Mouse (Mus musculus) midbrain, embryonic 15.5 days (tissue): ENCODE results near the gene Rtp3. TPM values are rescaled to one million over a fixed set of nuclear protein-coding genes. Genes with fewer than 3 reads are reported as not detected.

ENCODE experiments used
- ATAC-seq: fragments of 200-750 bp; cut with Nextera tagmentation; replicated peaks from 2 replicates; pipeline ENCODE4 v1.8.0; 2017; ENCODE audit warnings: moderate TSS enrichment
- H3K27ac ChIP-seq: fragments of 300-500 bp; sonication (generic); 2 replicates; pipeline ENCODE4 v1.5.1; 2015; ENCODE audit warnings: mild to moderate bottlenecking, inconsistent platforms
- H3K27me3 ChIP-seq: fragments of 300-500 bp; sonication (generic); replicated peaks from 2 replicates; pipeline ENCODE4 v1.6.1; 2015; ENCODE audit warnings: inconsistent platforms
- H3K36me3 ChIP-seq: fragments of 300-500 bp; sonication (generic); replicated peaks from 2 replicates; pipeline ENCODE4 v1.6.1; 2015; ENCODE audit warnings: inconsistent platforms
- H3K4me1 ChIP-seq: fragments of 300-500 bp; sonication (generic); 2 replicates; pipeline ENCODE4 v1.6.1; 2015; ENCODE audit warnings: inconsistent platforms
- H3K4me2 ChIP-seq: fragments of 300-500 bp; sonication (generic); 2 replicates; pipeline ENCODE4 v1.6.1; 2015; ENCODE audit warnings: inconsistent platforms, mild to moderate bottlenecking, moderate library complexity
- H3K4me3 ChIP-seq: fragments of 300-500 bp; sonication (generic); 2 replicates; pipeline ENCODE4 v1.5.1; 2015; ENCODE audit warnings: mild to moderate bottlenecking, inconsistent platforms
- H3K9ac ChIP-seq: fragments of 300-500 bp; sonication (generic); 2 replicates; pipeline ENCODE4 v1.6.1; 2015; ENCODE audit warnings: mild to moderate bottlenecking, inconsistent platforms
- H3K9me3 ChIP-seq: fragments of 300-500 bp; sonication (generic); 2 replicates; pipeline ENCODE4 v1.6.1; 2016; ENCODE audit warnings: inconsistent platforms
- WGBS: fragments of 180-500 bp; shearing (Covaris S2); methylation state at CpG from one replicate; pipeline ENCODE4 v1.1.7; 2015; ENCODE audit warnings: mixed read lengths; 5-methylcytosine and 5-hydroxymethylcytosine counted together
- polyA plus RNA-seq: library from polyadenylated mRNA; unstranded; fragments of >200 nt; fragmentation: Nextera tagmentation; extraction: Ambion mirVana; gene quantifications from 2 replicates; pipeline ENCODE4 v1.2.1, GENCODE M21; 2015

Rtp3 gene
- polyA plus RNA-seq, result not detected in 2 replicates

GRCm38 (mm10) chr9:110990204-110990603 lies at the start of gene Rtp3:
Gene Rtp3 (minus strand): TSS chr9:110990583.
- Histone ChIP-seq H3K9ac (no peak within 1 kb of the TSS), H3K27me3 (no peaks in the 10 kb centered on the region), H3K4me2 (no peak within 1 kb of the TSS), H3K9me3 (no peaks in the 10 kb centered on the region), H3K36me3 (no peaks in the 10 kb centered on the region), H3K4me3 (no peak within 1 kb of the TSS), H3K4me1 (no peaks in the 10 kb centered on the region), H3K27ac (no peak within 1 kb of the TSS)
- WGBS, result 76% methylated on average over 6 of the region's 6 CpGs
- no peak for ATAC-seq

- WGBS, result 84% methylated on average over 4 of the region's 4 CpGs
- no peak overlapping the region for H3K4me3 ChIP-seq
- no peaks in the 10 kb centered on the region for H3K9me3 ChIP-seq
- H3K9ac ChIP-seq, result no peak overlapping the region
- H3K4me2 ChIP-seq, result no peak overlapping the region
- H3K36me3 ChIP-seq, result no peaks in the 10 kb centered on the region
- H3K27ac ChIP-seq, result no peak overlapping the region
- no peak for ATAC-seq
- no peaks in the 10 kb centered on the region for H3K27me3 ChIP-seq
- no peaks in the 10 kb centered on the region for H3K4me1 ChIP-seq
Observed at GRCm38 (mm10) chr9:111039966-111040365, 49.6 kb upstream of the Rtp3 start.

- no peaks in the 10 kb centered on the region for H3K9me3 ChIP-seq
- no peaks in the 10 kb centered on the region for H3K4me1 ChIP-seq
- 89% methylated on average over 4 of the region's 4 CpGs for WGBS
- H3K4me2 ChIP-seq, result no peak overlapping the region
- H3K36me3 ChIP-seq, result no peaks in the 10 kb centered on the region
- no peaks in the 10 kb centered on the region for H3K27me3 ChIP-seq
- H3K4me3 ChIP-seq, result no peak overlapping the region
- no peak for ATAC-seq
- H3K27ac ChIP-seq, result no peak overlapping the region
- no peak overlapping the region for H3K9ac ChIP-seq
Observed at GRCm38 (mm10) chr9:111033717-111034116, 43.3 kb upstream of the Rtp3 start.

GRCm38 (mm10) chr9:111026791-111027190 lies 36.4 kb upstream of the Rtp3 start:
- 90% methylated on average over 10 of the region's 10 CpGs for WGBS
- Histone ChIP-seq H3K27ac (no peak overlapping the region), H3K36me3 (no peaks in the 10 kb centered on the region), H3K9ac (no peak overlapping the region), H3K27me3 (no peaks in the 10 kb centered on the region), H3K9me3 (no peaks in the 10 kb centered on the region), H3K4me3 (no peak overlapping the region), H3K4me1 (no peaks in the 10 kb centered on the region), H3K4me2 (no peak overlapping the region)
- no peak for ATAC-seq

GRCm38 (mm10) chr9:111019022-111019421 lies 28.6 kb upstream of the Rtp3 start, which contains the start of gene Ltf:
Gene Ltf (plus strand): TSS chr9:111019271.
- H3K4me1 ChIP-seq, result no peaks in the 10 kb centered on the region
- H3K9ac ChIP-seq, result no peak within 1 kb of the TSS
- 79% methylated on average over 5 of the region's 5 CpGs for WGBS
- no peak for ATAC-seq
- H3K4me3 ChIP-seq, result no peak within 1 kb of the TSS
- H3K27ac ChIP-seq, result no peak within 1 kb of the TSS
- H3K36me3 ChIP-seq, result no peaks in the 10 kb centered on the region
- H3K4me2 ChIP-seq, result no peak within 1 kb of the TSS
- no peaks in the 10 kb centered on the region for H3K27me3 ChIP-seq
- no peaks in the 10 kb centered on the region for H3K9me3 ChIP-seq

GRCm38 (mm10) chr9:111015658-111016057 lies 25.3 kb upstream of the Rtp3 start:
- no peaks in the 10 kb centered on the region for H3K4me1 ChIP-seq
- H3K4me2 ChIP-seq, result no peak overlapping the region
- H3K9ac ChIP-seq, result no peak overlapping the region
- ATAC-seq, result no peak
- H3K27me3 ChIP-seq, result no peaks in the 10 kb centered on the region
- no peak overlapping the region for H3K27ac ChIP-seq
- 89% methylated on average over 4 of the region's 4 CpGs for WGBS
- no peak overlapping the region for H3K4me3 ChIP-seq
- no peaks in the 10 kb centered on the region for H3K9me3 ChIP-seq
- no peaks in the 10 kb centered on the region for H3K36me3 ChIP-seq

- H3K4me1 ChIP-seq, result no peaks in the 10 kb centered on the region
- no peak overlapping the region for H3K4me2 ChIP-seq
- no peaks in the 10 kb centered on the region for H3K9me3 ChIP-seq
- H3K27ac ChIP-seq, result no peak overlapping the region
- H3K9ac ChIP-seq, result no peak overlapping the region
- WGBS, result 79% methylated on average over 3 of the region's 3 CpGs
- no peaks in the 10 kb centered on the region for H3K36me3 ChIP-seq
- ATAC-seq, result no peak
- H3K4me3 ChIP-seq, result no peak overlapping the region
- H3K27me3 ChIP-seq, result no peaks in the 10 kb centered on the region
Observed at GRCm38 (mm10) chr9:111012041-111012440, 21.7 kb upstream of the Rtp3 start.

GRCm38 (mm10) chr9:111011550-111011949 lies 21.2 kb upstream of the Rtp3 start:
- Histone ChIP-seq H3K9ac (no peak overlapping the region), H3K27me3 (no peaks in the 10 kb centered on the region), H3K4me2 (no peak overlapping the region), H3K36me3 (no peaks in the 10 kb centered on the region), H3K9me3 (no peaks in the 10 kb centered on the region), H3K27ac (no peak overlapping the region), H3K4me1 (no peaks in the 10 kb centered on the region), H3K4me3 (no peak overlapping the region)
- 82% methylated on average over 9 of the region's 9 CpGs for WGBS
- no peak for ATAC-seq

- H3K36me3 ChIP-seq, result no peaks in the 10 kb centered on the region
- no peak overlapping the region for H3K27ac ChIP-seq
- ATAC-seq, result no peak
- no peaks in the 10 kb centered on the region for H3K4me1 ChIP-seq
- WGBS, result 74% methylated on average over 3 of the region's 3 CpGs
- H3K4me3 ChIP-seq, result no peak overlapping the region
- no peaks in the 10 kb centered on the region for H3K9me3 ChIP-seq
- H3K27me3 ChIP-seq, result no peaks in the 10 kb centered on the region
- no peak overlapping the region for H3K4me2 ChIP-seq
- no peak overlapping the region for H3K9ac ChIP-seq
Observed at GRCm38 (mm10) chr9:111009763-111010162, 19.4 kb upstream of the Rtp3 start.

GRCm38 (mm10) chr9:111006544-111006943 lies 16.2 kb upstream of the Rtp3 start:
- Histone ChIP-seq H3K4me3 (no peak overlapping the region), H3K27me3 (no peaks in the 10 kb centered on the region), H3K27ac (no peak overlapping the region), H3K4me1 (no peaks in the 10 kb centered on the region), H3K36me3 (no peaks in the 10 kb centered on the region), H3K9me3 (no peaks in the 10 kb centered on the region), H3K4me2 (no peak overlapping the region), H3K9ac (no peak overlapping the region)
- no peak for ATAC-seq
- WGBS, result 94% methylated on average over 2 of the region's 2 CpGs

GRCm38 (mm10) chr9:111003279-111003678 lies 12.9 kb upstream of the Rtp3 start:
- WGBS, result 94% methylated on average over 9 of the region's 9 CpGs

GRCm38 (mm10) chr9:111001621-111002020 lies 11.2 kb upstream of the Rtp3 start:
- no peak overlapping the region for H3K4me3 ChIP-seq
- H3K4me2 ChIP-seq, result no peak overlapping the region
- H3K9ac ChIP-seq, result no peak overlapping the region
- 78% methylated on average over 12 of the region's 12 CpGs for WGBS
- no peaks in the 10 kb centered on the region for H3K9me3 ChIP-seq
- H3K27me3 ChIP-seq, result no peaks in the 10 kb centered on the region
- H3K27ac ChIP-seq, result no peak overlapping the region
- no peaks in the 10 kb centered on the region for H3K36me3 ChIP-seq
- no peak for ATAC-seq
- no peaks in the 10 kb centered on the region for H3K4me1 ChIP-seq

More at GRCm38 (mm10) chr9:111003279-111003678, 12.9 kb upstream of the Rtp3 start:
- Histone ChIP-seq H3K9ac (no peak overlapping the region), H3K27me3 (no peaks in the 10 kb centered on the region), H3K36me3 (no peaks in the 10 kb centered on the region), H3K4me1 (no peaks in the 10 kb centered on the region), H3K27ac (no peak overlapping the region), H3K4me2 (no peak overlapping the region), H3K9me3 (no peaks in the 10 kb centered on the region), H3K4me3 (no peak overlapping the region)
- ATAC-seq, result no peak

- Histone ChIP-seq H3K27ac (no peak overlapping the region), H3K9me3 (no peaks in the 10 kb centered on the region), H3K4me1 (no peaks in the 10 kb centered on the region), H3K9ac (no peak overlapping the region), H3K4me2 (no peak overlapping the region), H3K27me3 (no peaks in the 10 kb centered on the region), H3K4me3 (no peak overlapping the region), H3K36me3 (no peaks in the 10 kb centered on the region)
- ATAC-seq, result no peak
- 84% methylated on average over 10 of the region's 10 CpGs for WGBS
Observed at GRCm38 (mm10) chr9:110999856-111000255, 9.5 kb upstream of the Rtp3 start.
